Mouse (Mus musculus) forebrain, embryonic 13.5 days (tissue): Measurements from ENCODE around the gene Mfrp. TPM values are rescaled to one million over a fixed set of nuclear protein-coding genes. Genes with fewer than 3 reads are reported as not detected.

Experiments
- ATAC-seq: fragments of 200-750 bp; cut with Nextera tagmentation; 2 replicates; pipeline ENCODE4 v1.8.0; 2017
- H3K27ac ChIP-seq: fragments of 300-500 bp; sonication (generic); 2 replicates; pipeline ENCODE4 v1.5.1; 2015; ENCODE audit warnings: inconsistent platforms, mild to moderate bottlenecking, moderate library complexity
- H3K27me3 ChIP-seq: fragments of 300-500 bp; sonication (generic); 2 replicates; pipeline ENCODE4 v1.6.1; 2015; ENCODE audit warnings: mild to moderate bottlenecking, inconsistent platforms
- H3K36me3 ChIP-seq: fragments of 300-500 bp; sonication (generic); 2 replicates; pipeline ENCODE4 v1.6.1; 2015; ENCODE audit warnings: mild to moderate bottlenecking, inconsistent platforms; ENCODE audit not compliant: poor library complexity, severe bottlenecking
- H3K4me1 ChIP-seq: fragments of 300-500 bp; sonication (generic); 2 replicates; pipeline ENCODE4 v1.6.1; 2015; ENCODE audit warnings: inconsistent platforms
- H3K4me2 ChIP-seq: fragments of 300-500 bp; sonication (generic); 2 replicates; pipeline ENCODE4 v1.6.1; 2015; ENCODE audit warnings: inconsistent platforms, mild to moderate bottlenecking, moderate library complexity
- H3K4me3 ChIP-seq: fragments of 300-500 bp; sonication (generic); 2 replicates; pipeline ENCODE4 v1.5.1; 2015; ENCODE audit warnings: mild to moderate bottlenecking, inconsistent platforms
- H3K9ac ChIP-seq: fragments of 300-500 bp; sonication (generic); 2 replicates; pipeline ENCODE4 v1.6.1; 2015; ENCODE audit warnings: mild to moderate bottlenecking, inconsistent platforms
- H3K9me3 ChIP-seq: fragments of 300-500 bp; sonication (generic); replicated peaks from 2 replicates; pipeline ENCODE4 v1.6.1; 2016; ENCODE audit warnings: inconsistent platforms
- WGBS: fragments of 180-500 bp; shearing (Covaris S2); methylation state at CpG from one replicate; pipeline ENCODE4 v1.1.7; 2015; 5-methylcytosine and 5-hydroxymethylcytosine counted together
- polyA plus RNA-seq: library from polyadenylated mRNA; unstranded; fragments of >200 nt; fragmentation: Nextera tagmentation; extraction: Ambion mirVana; gene quantifications from 2 replicates; pipeline ENCODE4 v1.2.1, GENCODE M21; 2015

Gene Mfrp
- polyA plus RNA-seq, 1 experiment from 2014 or later, result 0.23 TPM

DNA sequence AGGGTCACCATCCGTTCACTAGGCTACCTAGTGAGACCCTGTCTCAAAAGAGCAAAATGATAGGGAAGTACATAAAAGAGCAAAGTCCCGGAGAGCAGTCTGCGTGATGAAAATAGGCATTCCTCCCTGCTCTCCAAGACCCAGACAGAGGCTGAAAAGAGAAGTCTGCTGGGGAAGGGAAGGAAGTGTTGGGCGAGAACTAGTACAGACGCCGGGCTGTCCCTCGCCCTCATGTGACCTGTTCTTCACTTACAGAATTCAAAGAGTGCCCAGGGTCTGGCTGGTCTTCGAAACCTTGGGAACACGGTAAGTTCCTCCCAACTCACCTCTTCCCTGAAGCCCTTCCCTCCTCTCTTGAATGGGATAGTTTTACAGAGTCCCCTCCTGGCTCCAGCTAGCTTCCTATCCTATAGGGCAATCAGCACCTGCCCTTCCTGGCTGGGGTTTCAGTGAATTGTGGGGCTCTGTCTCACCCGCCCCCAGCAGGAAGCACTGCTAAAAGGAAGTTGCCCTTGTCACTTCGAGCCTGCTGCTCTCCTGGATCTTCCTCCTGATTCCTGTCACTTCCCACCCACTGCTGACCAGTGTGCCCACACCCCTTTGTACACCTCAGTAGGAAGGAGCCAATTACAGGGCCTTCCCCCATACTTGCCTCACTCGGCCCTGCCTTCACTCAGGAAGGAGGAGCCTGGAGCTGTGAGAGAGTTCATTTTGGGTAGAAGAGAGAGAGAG lies 12.5 kb upstream of the Mfrp start:
- WGBS, result 68% methylated on average over 12 of the region's 12 CpGs
- Histone ChIP-seq H3K4me2 (no peak overlapping the region), H3K9me3 (no peaks in the 10 kb centered on the region), H3K27ac (no peak overlapping the region), H3K4me3 (no peak overlapping the region), H3K4me1 (peaks cover 29% of the 10 kb centered on the region), H3K27me3 (peaks cover 36% of the 10 kb centered on the region), H3K9ac (no peak overlapping the region), H3K36me3 (no peaks in the 10 kb centered on the region; the same call in 1 of the 2 replicates)
- ATAC-seq, result no peak

- Histone ChIP-seq H3K4me1 (peaks cover 17% of the 10 kb centered on the region), H3K4me2 (peak overlapping the region; percentile 45), H3K9ac (peak overlapping the region; percentile 37), H3K9me3 (no peaks in the 10 kb centered on the region), H3K4me3 (no peak overlapping the region), H3K27ac (no peak overlapping the region), H3K36me3 (no peaks in the 10 kb centered on the region; the same call in 1 of the 2 replicates), H3K27me3 (peaks cover 3% of the 10 kb centered on the region; the same call in 1 of the 2 replicates)
- WGBS, result 25% methylated on average over 24 of the region's 24 CpGs
- ATAC-seq, result peak; percentile 57
Observed at GRCm38 (mm10) chr9:44093612-44094503, 7.7 kb upstream of the Mfrp start.

GRCm38 (mm10) chr9:44094737-44095136 lies 6.8 kb upstream of the Mfrp start:
- ATAC-seq, result no peak
- peaks cover 17% of the 10 kb centered on the region for H3K4me1 ChIP-seq
- 92% methylated on average over 3 of the region's 3 CpGs for WGBS
- no peak overlapping the region for H3K9ac ChIP-seq
- no peak overlapping the region for H3K4me3 ChIP-seq
- H3K27ac ChIP-seq, result no peak overlapping the region
- no peak overlapping the region for H3K4me2 ChIP-seq
- H3K27me3 ChIP-seq, result no peaks in the 10 kb centered on the region
- no peaks in the 10 kb centered on the region for H3K9me3 ChIP-seq
- no peaks in the 10 kb centered on the region; the same call in 1 of the 2 replicates for H3K36me3 ChIP-seq

- 90% methylated on average over 9 of the region's 9 CpGs for WGBS
- H3K9me3 ChIP-seq, result no peaks in the 10 kb centered on the region
Observed at GRCm38 (mm10) chr9:44095781-44096180, 5.7 kb upstream of the Mfrp start.

GRCm38 (mm10) chr9:44096536-44096935 lies 5.0 kb upstream of the Mfrp start:
- H3K4me3 ChIP-seq, result no peak overlapping the region
- H3K4me1 ChIP-seq, result peaks cover 17% of the 10 kb centered on the region
- H3K27ac ChIP-seq, result 0 out of 2 replicates have a peak overlapping the region, but pooled peaks have one; percentile 57
- H3K9ac ChIP-seq, result no peak overlapping the region
- 0 out of 2 replicates have a peak overlapping the region, but pooled peaks have one; percentile 11 for H3K4me2 ChIP-seq
- H3K9me3 ChIP-seq, result no peaks in the 10 kb centered on the region
- H3K36me3 ChIP-seq, result no peaks in the 10 kb centered on the region; the same call in 1 of the 2 replicates
- peak; percentile 59 for ATAC-seq
- H3K27me3 ChIP-seq, result no peaks in the 10 kb centered on the region
- WGBS, result 12% methylated on average over 9 of the region's 9 CpGs

More at GRCm38 (mm10) chr9:44095781-44096180, 5.7 kb upstream of the Mfrp start:
- H3K4me3 ChIP-seq, result no peak overlapping the region
- ATAC-seq, result no peak
- no peaks in the 10 kb centered on the region; the same call in 1 of the 2 replicates for H3K36me3 ChIP-seq
- no peaks in the 10 kb centered on the region for H3K27me3 ChIP-seq
- no peak overlapping the region for H3K4me2 ChIP-seq
- no peak overlapping the region for H3K9ac ChIP-seq
- no peak overlapping the region for H3K27ac ChIP-seq
- peaks cover 17% of the 10 kb centered on the region for H3K4me1 ChIP-seq

DNA sequence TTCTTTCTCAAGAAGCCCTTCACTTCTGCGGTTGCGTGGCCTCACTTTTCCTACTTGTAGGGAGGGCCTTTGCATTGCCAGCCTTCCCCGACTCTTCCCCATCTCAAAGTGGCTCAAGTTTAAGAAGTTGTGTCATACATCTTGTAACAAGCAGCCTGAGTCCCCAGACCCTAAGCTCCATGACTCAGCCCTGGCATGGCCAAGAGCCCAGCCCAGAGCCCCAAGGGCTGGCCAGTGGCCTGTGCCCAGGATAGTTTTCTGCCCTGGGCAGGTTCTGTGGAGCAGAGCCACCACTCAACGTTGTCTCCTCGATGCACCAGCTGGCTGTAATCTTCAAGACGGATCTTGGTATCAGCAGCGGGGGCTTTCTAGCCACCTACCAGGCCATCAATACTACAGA lies 3.4 kb downstream of the Mfrp start:
- Histone ChIP-seq H3K27me3 (no peaks in the 10 kb centered on the region), H3K4me1 (peaks cover 39% of the 10 kb centered on the region), H3K4me2 (no peak overlapping the region), H3K36me3 (peaks cover 37% of the 10 kb centered on the region), H3K27ac (no peak overlapping the region), H3K4me3 (no peak overlapping the region), H3K9me3 (no peaks in the 10 kb centered on the region), H3K9ac (no peak overlapping the region)
- no peak for ATAC-seq
- WGBS, result 94% methylated on average over 7 of the region's 7 CpGs

DNA sequence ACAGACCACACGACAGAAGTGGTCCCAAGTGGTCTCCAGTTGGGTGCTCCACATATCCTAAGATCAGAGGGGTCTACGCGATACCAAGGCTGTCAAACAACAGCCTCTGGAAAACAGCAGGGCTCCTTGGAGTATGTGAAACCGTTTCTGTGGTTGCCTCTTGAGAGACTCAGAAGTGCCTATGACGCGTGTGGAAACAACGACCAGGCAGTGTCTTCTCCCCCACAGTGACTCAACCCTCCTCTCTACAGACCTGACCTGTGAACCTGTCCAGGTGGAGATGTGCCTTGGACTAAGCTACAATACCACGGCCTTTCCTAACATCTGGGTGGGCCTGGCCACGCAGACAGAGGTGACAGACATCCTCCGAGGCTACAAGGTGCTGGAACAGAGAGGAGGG lies 4.3 kb downstream of the Mfrp start:
- H3K4me2 ChIP-seq, result no peak overlapping the region
- H3K27me3 ChIP-seq, result no peaks in the 10 kb centered on the region
- no peak overlapping the region for H3K27ac ChIP-seq
- H3K9ac ChIP-seq, result no peak overlapping the region
- H3K4me1 ChIP-seq, result peaks cover 48% of the 10 kb centered on the region
- no peaks in the 10 kb centered on the region for H3K9me3 ChIP-seq
- WGBS, result 88% methylated on average over 10 of the region's 10 CpGs
- peaks cover 37% of the 10 kb centered on the region for H3K36me3 ChIP-seq
- no peak overlapping the region for H3K4me3 ChIP-seq
- no peak for ATAC-seq

DNA sequence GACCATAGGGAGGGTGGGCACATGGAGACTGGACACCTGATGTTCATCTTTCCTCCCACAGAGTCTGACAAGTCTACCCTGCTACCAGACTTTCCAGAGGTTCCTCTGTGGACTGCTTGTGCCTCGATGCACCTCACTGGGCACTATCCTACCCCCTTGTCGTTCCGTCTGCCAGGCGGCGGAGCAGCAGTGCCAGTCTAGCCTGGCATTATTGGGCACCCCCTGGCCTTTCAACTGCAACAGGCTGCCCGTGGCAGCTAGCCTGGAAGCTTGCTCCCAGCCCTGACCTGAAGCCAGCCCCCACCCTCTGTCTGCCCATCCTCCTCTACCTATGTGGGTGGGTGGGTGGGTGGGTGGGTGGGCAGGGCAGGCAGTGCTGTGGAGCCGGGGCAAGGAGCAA lies 4.7 kb downstream of the Mfrp start:
- no peak overlapping the region for H3K4me2 ChIP-seq
- H3K36me3 ChIP-seq, result peaks cover 37% of the 10 kb centered on the region
- no peaks in the 10 kb centered on the region for H3K9me3 ChIP-seq
- H3K4me3 ChIP-seq, result no peak overlapping the region
- H3K27me3 ChIP-seq, result no peaks in the 10 kb centered on the region
- no peak overlapping the region for H3K9ac ChIP-seq
- ATAC-seq, result no peak
- peaks cover 50% of the 10 kb centered on the region for H3K4me1 ChIP-seq
- WGBS, result 94% methylated on average over 6 of the region's 7 CpGs
- H3K27ac ChIP-seq, result 0 out of 2 replicates have a peak overlapping the region, but pooled peaks have one; percentile 41

- H3K9ac ChIP-seq, result no peak overlapping the region
- H3K27me3 ChIP-seq, result no peaks in the 10 kb centered on the region
- 68% methylated on average over 4 of the region's 4 CpGs for WGBS
- no peak for ATAC-seq
- peak overlapping the region; percentile 46 for H3K4me2 ChIP-seq
- peak overlapping the region; percentile 41; the same call in 1 of the 2 replicates for H3K27ac ChIP-seq
- peaks cover 51% of the 10 kb centered on the region for H3K4me1 ChIP-seq
- peaks cover 37% of the 10 kb centered on the region for H3K36me3 ChIP-seq
- no peak overlapping the region for H3K4me3 ChIP-seq
- no peaks in the 10 kb centered on the region for H3K9me3 ChIP-seq
Observed at GRCm38 (mm10) chr9:44106596-44106995, 5.1 kb downstream of the Mfrp start.

GRCm38 (mm10) chr9:44107110-44107509 lies 5.6 kb downstream of the Mfrp start, which contains the start of gene C1qtnf5:
Gene C1qtnf5, plus strand, starts transcription at chr9:44107245.
- H3K36me3 ChIP-seq, result peaks cover 37% of the 10 kb centered on the region
- H3K9ac ChIP-seq, result peak within 1 kb of the TSS; percentile 45
- peak within 1 kb of the TSS; percentile 41 for H3K27ac ChIP-seq
- H3K4me2 ChIP-seq, result peak within 1 kb of the TSS; percentile 46
- no peaks in the 10 kb centered on the region for H3K27me3 ChIP-seq
- H3K4me3 ChIP-seq, result peak within 1 kb of the TSS; percentile 10; the same call in 1 of the 2 replicates
- no peaks in the 10 kb centered on the region for H3K9me3 ChIP-seq
- peak; percentile 69 for ATAC-seq
- 42% methylated on average over 8 of the region's 8 CpGs for WGBS
- peaks cover 56% of the 10 kb centered on the region for H3K4me1 ChIP-seq

- Histone ChIP-seq H3K4me1 (peaks cover 61% of the 10 kb centered on the region), H3K27me3 (no peaks in the 10 kb centered on the region), H3K4me3 (peak overlapping the region; percentile 10; the same call in 1 of the 2 replicates), H3K9me3 (no peaks in the 10 kb centered on the region), H3K4me2 (peak overlapping the region; percentile 46), H3K36me3 (peaks cover 37% of the 10 kb centered on the region), H3K27ac (peak overlapping the region; percentile 41), H3K9ac (peak overlapping the region; percentile 45)
- 36% methylated on average over 25 of the region's 25 CpGs for WGBS
- no peak; the same call in 1 of the 2 replicates for ATAC-seq
Observed at GRCm38 (mm10) chr9:44107557-44108179, 6.1 kb downstream of the Mfrp start.
